Comparison of ENCODE assay signal across 9 mouse cellular contexts in genomic region chr10:79777103-79777531, GRCm38 (mm10). TPM values are rescaled to one million over a fixed set of nuclear protein-coding genes. Genes with fewer than 3 reads are reported as not detected.
DNase-seq lines count a peak whose midpoint lies in the region; ATAC-seq and TF ChIP-seq lines count a peak whose summit lies in the region.
"Had no signal": no experiment of that assay in that cellular context is flagged by ENCODE, and none has a peak within 500 bp of the region (broad histone marks: within the 10 kb centered on the region; RNA-seq: fewer than 3 reads in every experiment).

TSS of gene Fstl3 (plus strand) at chr10:79777272.

- no peaks in the 10 kb centered on the region; the same call in 1 of the 2 replicates for H3K9me3 ChIP-seq in kidney, embryonic 14.5 days (ENCODE audit: control insufficient read depth, low read length)
- H3K9me3 ChIP-seq in embryonic facial prominence, embryonic 10.5 days, result peaks cover 7% of the 10 kb centered on the region; the same call in 1 of the 2 replicates
- H3K9me3 ChIP-seq in hindbrain, embryonic 15.5 days, result no peaks in the 10 kb centered on the region
- H3K9me3 ChIP-seq in lung, postnatal 0 days (ENCODE audit: low read length), result no peaks in the 10 kb centered on the region

- H3K27me3 ChIP-seq in kidney, embryonic 14.5 days (ENCODE audit: control insufficient read depth, insufficient read depth, low read length), result peaks cover 8% of the 10 kb centered on the region; the same call in 1 of the 2 replicates
- H3K27me3 ChIP-seq in embryonic facial prominence, embryonic 10.5 days (replicated peaks; ENCODE audit: low read depth, poor library complexity, severe bottlenecking), result peaks cover 65% of the 10 kb centered on the region
- H3K27me3 ChIP-seq in hindbrain, embryonic 15.5 days, result peaks cover 26% of the 10 kb centered on the region
- H3K27me3 ChIP-seq in lung, postnatal 0 days (replicated peaks; ENCODE audit: insufficient read depth, low read length), result no peaks in the 10 kb centered on the region

- H3K27ac ChIP-seq in kidney, embryonic 14.5 days (ENCODE audit: low read depth, low read length), result no peak within 1 kb of the TSS
- H3K27ac ChIP-seq in embryonic facial prominence, embryonic 10.5 days (replicated peaks), result peak within 1 kb of the TSS; percentile 70
- no peak within 1 kb of the TSS for H3K27ac ChIP-seq in hindbrain, embryonic 15.5 days (replicated peaks)
- peak within 1 kb of the TSS; percentile 60 for H3K27ac ChIP-seq in lung, postnatal 0 days (ENCODE audit: low read length)

- TF ChIP-seq CTCF in lung, postnatal 0 days (IDR thresholded peaks at IDR 0.05), result no peak

- H3K4me2 ChIP-seq in kidney, embryonic 14.5 days (replicated peaks; ENCODE audit: low read depth, low read length), result peak within 1 kb of the TSS; percentile 72
- peak within 1 kb of the TSS; percentile 47 for H3K4me2 ChIP-seq in hindbrain, embryonic 15.5 days
- peak within 1 kb of the TSS; percentile 58 for H3K4me2 ChIP-seq in lung, postnatal 0 days (replicated peaks; ENCODE audit: low read depth, low read length)

- peak within 1 kb of the TSS; percentile 53 for H3K4me3 ChIP-seq in kidney, embryonic 14.5 days (ENCODE audit: low read length)
- peak within 1 kb of the TSS; percentile 54 for H3K4me3 ChIP-seq in embryonic facial prominence, embryonic 10.5 days
- peak within 1 kb of the TSS; percentile 22 for H3K4me3 ChIP-seq in hindbrain, embryonic 15.5 days
- H3K4me3 ChIP-seq in lung, postnatal 0 days (ENCODE audit: low read depth, low read length), result peak within 1 kb of the TSS; percentile 40

- H3K9ac ChIP-seq in kidney, embryonic 14.5 days (ENCODE audit: low read depth, low read length), result peak within 1 kb of the TSS; percentile 64
- no peak within 1 kb of the TSS for H3K9ac ChIP-seq in hindbrain, embryonic 15.5 days
- peak within 1 kb of the TSS; percentile 27; the same call in 1 of the 2 replicates for H3K9ac ChIP-seq in lung, postnatal 0 days (replicated peaks; ENCODE audit: low read depth)

- 1% methylated on average over 39 of the region's 39 CpGs for WGBS in kidney, embryonic 14.5 days
- WGBS in embryonic facial prominence, embryonic 10.5 days, result 1% methylated on average over 39 of the region's 39 CpGs
- 1% methylated on average over 33 of the region's 39 CpGs for WGBS in hindbrain, embryonic 15.5 days
- 3% methylated on average over 39 of the region's 39 CpGs for WGBS in lung, postnatal 0 days

- TF ChIP-seq EP300 in lung, postnatal 0 days (IDR thresholded peaks at IDR 0.05), result no peak

- DNase-seq in kidney, adult 11 months, result no peak
- DNase-seq in embryonic facial prominence, embryonic 10.5 days (ENCODE audit: low spot score), result peak; percentile 68
- no peak for DNase-seq in lung, postnatal 0 days (ENCODE audit: low spot score)
- DNase-seq in spleen, postnatal 4 days (ENCODE audit: low spot score in 2 of 2), result no peak

- H3K36me3 ChIP-seq in kidney, embryonic 14.5 days (ENCODE audit: control insufficient read depth, insufficient read depth, low read length), result no peaks in the 10 kb centered on the region
- H3K36me3 ChIP-seq in embryonic facial prominence, embryonic 10.5 days (replicated peaks), result no peaks in the 10 kb centered on the region
- H3K36me3 ChIP-seq in hindbrain, embryonic 15.5 days, result no peaks in the 10 kb centered on the region
- H3K36me3 ChIP-seq in lung, postnatal 0 days (ENCODE audit: insufficient read depth, low read length), result no peaks in the 10 kb centered on the region; the same call in 1 of the 2 replicates
- H3K36me3 ChIP-seq: G1E had no signal

- peaks cover 21% of the 10 kb centered on the region for H3K4me1 ChIP-seq in kidney, embryonic 14.5 days (ENCODE audit: control insufficient read depth, insufficient read depth, low read length)
- peaks cover 52% of the 10 kb centered on the region for H3K4me1 ChIP-seq in embryonic facial prominence, embryonic 10.5 days
- peaks cover 28% of the 10 kb centered on the region for H3K4me1 ChIP-seq in hindbrain, embryonic 15.5 days (replicated peaks)
- H3K4me1 ChIP-seq in lung, postnatal 0 days (ENCODE audit: insufficient read depth, low read depth, low read length), result peaks cover 17% of the 10 kb centered on the region; the same call in 1 of the 2 replicates

- ATAC-seq in kidney, embryonic 14.5 days (ENCODE audit: low FRiP score, low TSS enrichment), result no peak
- ATAC-seq in hindbrain, embryonic 15.5 days (ENCODE audit: low FRiP score, low read depth), result no peak
- no peak for ATAC-seq in lung, postnatal 0 days
- no peak for ATAC-seq in activated CD4-positive, CD25-positive, alpha-beta regulatory T cell, adult 4 months
- no peak for ATAC-seq in erythroblast, adult 5-6 weeks (replicated peaks; ENCODE audit: low FRiP score, poor library complexity, severe bottlenecking)

RNA-seq across cellular contexts. Expression of gene Fstl3, which starts in this region (rescaled TPM):
- polyA plus RNA-seq in kidney, embryonic 14.5 days (2014; fragmentation: Nextera tagmentation; extraction: Ambion mirVana), result 4.9 and 8.2 TPM in 2 replicates
- polyA plus RNA-seq in embryonic facial prominence, embryonic 10.5 days (2016; fragmentation: Nextera tagmentation; extraction: Ambion mirVana), result 1.9 and 2.2 TPM in 2 replicates
- 2.3 and 2.5 TPM in 2 replicates for polyA plus RNA-seq in hindbrain, embryonic 15.5 days (2015; fragmentation: Nextera tagmentation; extraction: Ambion mirVana)
- polyA plus RNA-seq in lung, postnatal 0 days (2015; fragmentation: Nextera tagmentation; extraction: Ambion mirVana), result 38.6 and 39.9 TPM in 2 replicates
- polyA plus RNA-seq in activated CD4-positive, CD25-positive, alpha-beta regulatory T cell, adult 4 months (2017; shearing (Covaris generic)), result under 1 TPM in 1 of 2 experiments, not detected in 1; 0.86 TPM
- 1.7 and 5.8 TPM in 2 replicates for total RNA-seq in erythroblast, adult 5-6 weeks (2015; ENCODE audit: low replicate concordance)
- not detected in 2 replicates for total RNA-seq in erythroblast, adult 5-6 weeks (2017; ENCODE audit: low replicate concordance)

Comparison
In these comparisons a context has a peak if more than half of its experiments do, and no peak if none do; other contexts are left out.
1. H3K27ac ChIP-seq: peak in embryonic facial prominence, embryonic 10.5 days (single experiment) and lung, postnatal 0 days (single experiment); none in kidney, embryonic 14.5 days (single experiment) and hindbrain, embryonic 15.5 days (single experiment).
2. Peak in every context shown above with its lines, with median percentiles within 50 percentile points of each other: H3K4me2 ChIP-seq and H3K4me3 ChIP-seq.